Mouse (Mus musculus) kidney, adult 2 months (tissue): ENCODE data around the gene Rpia. TPM values are rescaled to one million over a fixed set of nuclear protein-coding genes. Genes with fewer than 3 reads are reported as not detected.

Source experiments
- DNase-seq: peaks from one replicate; pipeline ENCODE4 v3.0.0; 2021
- H3K27ac ChIP-seq: fragments of 200-500 bp; 2 replicates; pipeline ENCODE4 v1.5.1; 2012; ENCODE audit warnings: low read depth, low read length, control low read depth, inconsistent platforms; ENCODE audit not compliant: insufficient read depth
- H3K27me3 ChIP-seq: fragments of 200-500 bp; replicated peaks from 2 replicates; pipeline ENCODE4 v1.6.1; 2012; ENCODE audit warnings: mild to moderate bottlenecking, moderate library complexity, low read length, inconsistent platforms; ENCODE audit not compliant: control insufficient read depth, insufficient read depth
- H3K36me3 ChIP-seq: fragments of 200-500 bp; 2 replicates; pipeline ENCODE4 v1.6.1; 2012; ENCODE audit warnings: mild to moderate bottlenecking, moderate library complexity, low read length, inconsistent platforms; ENCODE audit not compliant: control insufficient read depth, insufficient read depth
- H3K4me1 ChIP-seq: fragments of 200-500 bp; 2 replicates; pipeline ENCODE4 v1.6.1; 2011; ENCODE audit warnings: low read length; ENCODE audit not compliant: control insufficient read depth, insufficient read depth
- H3K4me3 ChIP-seq: fragments of 200-500 bp; 2 replicates; pipeline ENCODE4 v1.5.1; 2011; ENCODE audit warnings: mild to moderate bottlenecking, low read depth, low read length, control low read depth; ENCODE audit not compliant: insufficient read depth
- CTCF ChIP-seq: fragments of 200-500 bp; conservative IDR thresholded peaks from 2 replicates; pipeline ENCODE4 v1.5.1; 2011; ENCODE audit warnings: low read depth, mild to moderate bottlenecking, control low read depth, low read length, moderate library complexity, mixed read lengths; ENCODE audit not compliant: insufficient read depth, insufficient read length
- POLR2A ChIP-seq: fragments of 200-500 bp; IDR thresholded peaks from one replicate; pipeline ENCODE4 v1.6.1; 2011; ENCODE audit warnings: low read depth, low read length, control low read depth
- WGBS: fragments of 180-500 bp; shearing (Covaris S2); methylation state at CpG from one replicate; pipeline ENCODE4 v1.1.7; 2018; 5-methylcytosine and 5-hydroxymethylcytosine counted together
- polyA plus RNA-seq: library from polyadenylated mRNA; depleted of rRNA; stranded (reverse); fragments of >200 nt; gene quantifications from 2 replicates; pipeline ENCODE4 v1.2.3, GENCODE M21; 2012

The Rpia gene
- polyA plus RNA-seq, 1 experiment, result 15.0 TPM

- no peak for DNase-seq
- Histone ChIP-seq H3K36me3 (no peaks in the 10 kb centered on the region), H3K4me3 (no peak overlapping the region), H3K4me1 (no peaks in the 10 kb centered on the region), H3K27ac (no peak overlapping the region), H3K27me3 (no peaks in the 10 kb centered on the region)
- no peak for TF ChIP-seq POLR2A
- no peak for TF ChIP-seq CTCF
Measured at GRCm38 (mm10) chr6:70740535-70740934, 51.5 kb downstream of the Rpia start.

GRCm38 (mm10) chr6:70739456-70739855 lies 52.6 kb downstream of the Rpia start:
- Histone ChIP-seq H3K27me3 (no peaks in the 10 kb centered on the region), H3K4me1 (no peaks in the 10 kb centered on the region), H3K4me3 (no peak overlapping the region), H3K27ac (no peak overlapping the region), H3K36me3 (no peaks in the 10 kb centered on the region)
- 60% methylated on average over 1 of the region's 1 CpGs for WGBS
- DNase-seq, result no peak
- no peak for TF ChIP-seq POLR2A

DNA sequence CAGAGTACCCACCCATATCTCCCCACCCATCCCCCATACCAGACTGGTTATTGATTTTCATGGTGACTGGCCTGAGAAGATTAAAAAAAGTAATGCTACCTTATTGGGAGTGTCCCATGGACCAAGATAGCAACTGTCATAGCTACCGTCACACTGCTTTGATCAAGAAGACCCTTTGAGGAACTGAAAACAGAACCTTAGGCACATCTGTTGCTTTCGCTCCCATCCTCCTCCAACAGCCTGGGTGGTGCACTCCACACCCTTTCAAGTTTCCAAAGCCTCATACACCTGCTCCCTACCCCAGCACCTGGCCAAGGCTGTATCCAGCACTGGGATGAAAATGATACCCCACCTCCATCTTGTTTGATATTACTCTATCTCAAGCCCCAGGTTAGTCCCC lies 56.5 kb downstream of the Rpia start:
- no peaks in the 10 kb centered on the region for H3K27me3 ChIP-seq
- H3K4me3 ChIP-seq, result no peak overlapping the region
- no peaks in the 10 kb centered on the region for H3K4me1 ChIP-seq
- H3K27ac ChIP-seq, result no peak overlapping the region
- WGBS, result 89% methylated on average over 2 of the region's 2 CpGs
- TF ChIP-seq CTCF, result no peak
- TF ChIP-seq POLR2A, result no peak
- no peak for DNase-seq
- H3K36me3 ChIP-seq, result no peaks in the 10 kb centered on the region

- TF ChIP-seq POLR2A, result no peak
- no peak for TF ChIP-seq CTCF
- no peak overlapping the region for H3K4me3 ChIP-seq
- no peak overlapping the region for H3K27ac ChIP-seq
- no peaks in the 10 kb centered on the region for H3K27me3 ChIP-seq
- H3K4me1 ChIP-seq, result no peaks in the 10 kb centered on the region
- DNase-seq, result no peak
- H3K36me3 ChIP-seq, result no peaks in the 10 kb centered on the region
Measured at GRCm38 (mm10) chr6:70730828-70731227, 61.2 kb downstream of the Rpia start.

GRCm38 (mm10) chr6:70729125-70729524 lies 62.9 kb downstream of the Rpia start:
- Histone ChIP-seq H3K4me1 (no peaks in the 10 kb centered on the region), H3K36me3 (no peaks in the 10 kb centered on the region), H3K4me3 (no peak overlapping the region), H3K27me3 (no peaks in the 10 kb centered on the region), H3K27ac (no peak overlapping the region)
- WGBS, result 92% methylated on average over 1 of the region's 1 CpGs
- DNase-seq, result no peak
- TF ChIP-seq POLR2A (no peak), CTCF (no peak)

DNA sequence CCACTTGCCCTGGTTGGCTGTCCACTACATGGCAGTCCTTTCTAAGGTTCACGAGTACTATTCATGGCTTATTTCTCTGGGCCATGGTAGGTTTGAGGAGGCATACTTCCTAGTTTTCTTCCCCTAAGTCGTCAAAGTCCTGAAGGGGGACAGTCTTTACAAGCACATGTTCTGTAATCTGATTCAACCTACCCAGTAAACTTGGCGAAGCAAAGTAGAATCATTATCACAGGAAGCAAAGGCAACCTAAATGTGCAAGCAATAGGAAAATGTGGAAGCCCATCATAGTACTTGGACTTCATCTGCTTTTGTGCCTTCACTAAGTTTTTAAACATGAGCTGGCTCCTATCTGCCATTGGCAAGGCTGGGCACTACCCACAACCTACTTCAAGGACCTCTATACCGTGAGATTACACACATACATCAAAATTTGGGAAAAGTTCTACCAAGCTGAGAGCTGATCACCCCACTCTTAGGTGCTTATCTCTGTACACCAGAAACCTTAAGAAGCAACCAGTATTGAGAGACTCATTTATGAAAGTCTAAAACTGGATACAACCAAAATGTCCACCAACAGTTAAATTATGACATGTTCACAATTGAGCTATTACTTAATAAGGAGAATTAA lies 64.8 kb downstream of the Rpia start:
- Histone ChIP-seq H3K27ac (no peak overlapping the region), H3K36me3 (no peaks in the 10 kb centered on the region), H3K4me3 (no peak overlapping the region), H3K27me3 (no peaks in the 10 kb centered on the region), H3K4me1 (peaks cover 3% of the 10 kb centered on the region; the same call in 1 of the 2 replicates)
- 78% methylated on average over 4 of the region's 4 CpGs for WGBS
- TF ChIP-seq CTCF, result no peak
- no peak for DNase-seq

GRCm38 (mm10) chr6:70725639-70726038 lies 66.4 kb downstream of the Rpia start:
- H3K4me3 ChIP-seq, result no peak overlapping the region
- H3K4me1 ChIP-seq, result peaks cover 3% of the 10 kb centered on the region; the same call in 1 of the 2 replicates
- H3K27ac ChIP-seq, result no peak overlapping the region
- H3K36me3 ChIP-seq, result no peaks in the 10 kb centered on the region
- WGBS, result 50% methylated on average over 2 of the region's 2 CpGs
- no peak for DNase-seq
- H3K27me3 ChIP-seq, result no peaks in the 10 kb centered on the region
- TF ChIP-seq CTCF, result no peak
- no peak for TF ChIP-seq POLR2A

GRCm38 (mm10) chr6:70724722-70725121 lies 67.3 kb downstream of the Rpia start:
- Histone ChIP-seq H3K4me3 (no peak overlapping the region), H3K4me1 (peaks cover 3% of the 10 kb centered on the region; the same call in 1 of the 2 replicates), H3K27me3 (no peaks in the 10 kb centered on the region), H3K27ac (no peak overlapping the region), H3K36me3 (no peaks in the 10 kb centered on the region)
- DNase-seq, result no peak
- 94% methylated on average over 13 of the region's 13 CpGs for WGBS
- TF ChIP-seq POLR2A (no peak), CTCF (no peak)
